Mouse (Mus musculus) intestine, embryonic 14.5 days (tissue): Measurements from ENCODE around the gene Dpm2. TPM values are rescaled to one million over a fixed set of nuclear protein-coding genes. Genes with fewer than 3 reads are reported as not detected.
A peak's percentile ranks its signal among the peaks of the same experiment; 100 is the strongest.

Experiments used
- ATAC-seq: fragments of 200-750 bp; cut with Nextera tagmentation; replicated peaks from 2 replicates; pipeline ENCODE4 v1.8.0; 2017; ENCODE audit warnings: low read depth, moderate number of reproducible peaks, moderate TSS enrichment, moderate library complexity; ENCODE audit not compliant: low FRiP score, low TSS enrichment
- DNase-seq: peaks from one replicate; pipeline ENCODE4 v3.0.0-alpha.2; 2018; ENCODE audit warnings: low spot score
- H3K27ac ChIP-seq: fragments of 300-500 bp; sonication (generic); 2 replicates; pipeline ENCODE4 v1.5.1; 2014; ENCODE audit warnings: low read depth, mild to moderate bottlenecking, control low read depth
- H3K27me3 ChIP-seq: fragments of 300-500 bp; sonication (generic); replicated peaks from 2 replicates; pipeline ENCODE4 v1.6.1; 2014; ENCODE audit warnings: low read length, control low read depth; ENCODE audit not compliant: control insufficient read depth, insufficient read depth
- H3K36me3 ChIP-seq: fragments of 300-500 bp; sonication (generic); 2 replicates; pipeline ENCODE4 v1.6.1; 2014; ENCODE audit warnings: low read length, control low read depth; ENCODE audit not compliant: control insufficient read depth, insufficient read depth
- H3K4me1 ChIP-seq: fragments of 300-500 bp; sonication (generic); replicated peaks from 2 replicates; pipeline ENCODE4 v1.6.1; 2014; ENCODE audit warnings: low read length, control low read depth, mixed read lengths; ENCODE audit not compliant: control insufficient read depth, insufficient read depth
- H3K4me2 ChIP-seq: fragments of 300-500 bp; sonication (generic); 2 replicates; pipeline ENCODE4 v1.6.1; 2014; ENCODE audit warnings: low read length
- H3K4me3 ChIP-seq: fragments of 300-500 bp; sonication (generic); 2 replicates; pipeline ENCODE4 v1.5.1; 2014; ENCODE audit warnings: low read depth, low read length, control low read depth, mixed read lengths
- H3K9ac ChIP-seq: fragments of 300-500 bp; sonication (generic); 2 replicates; pipeline ENCODE4 v1.6.1; 2014; ENCODE audit warnings: mild to moderate bottlenecking, low read length
- H3K9me3 ChIP-seq: fragments of 300-500 bp; sonication (generic); 2 replicates; pipeline ENCODE4 v1.6.1; 2016; ENCODE audit warnings: low read length, control low read depth; ENCODE audit not compliant: control insufficient read depth
- WGBS: fragments of 180-500 bp; shearing (Covaris S2); extraction: QIAGEN DNeasy Blood & Tissue Kit; methylation state at CpG from one replicate; pipeline ENCODE4 v1.1.7; 2014; 5-methylcytosine and 5-hydroxymethylcytosine counted together
- polyA plus RNA-seq: library from polyadenylated mRNA; unstranded; fragments of >200 nt; fragmentation: Nextera tagmentation; extraction: Ambion mirVana; gene quantifications from 2 replicates; pipeline ENCODE4 v1.2.1, GENCODE M21; 2014

The Dpm2 gene
- polyA plus RNA-seq, 1 experiment from 2014 or later: 118 TPM

- Histone ChIP-seq H3K4me1 (peaks cover 30% of the 10 kb centered on the region), H3K4me3 (no peak overlapping the region), H3K9ac (no peak overlapping the region), H3K27me3 (no peaks in the 10 kb centered on the region), H3K9me3 (no peaks in the 10 kb centered on the region), H3K4me2 (no peak overlapping the region), H3K36me3 (0 out of 2 replicates have a peak, but pooled peaks cover 5% of the 10 kb centered on the region), H3K27ac (no peak overlapping the region)
- ATAC-seq: no peak
- 88% methylated on average over 2 of the region's 2 CpGs for WGBS
- DNase-seq: no peak
Measured at GRCm38 (mm10) chr2:32541333-32541908, 29.2 kb upstream of the Dpm2 start.

GRCm38 (mm10) chr2:32541986-32542573, 28.6 kb upstream of the Dpm2 start:
- Histone ChIP-seq H3K27ac (no peak overlapping the region), H3K9ac (no peak overlapping the region), H3K36me3 (0 out of 2 replicates have a peak, but pooled peaks cover 5% of the 10 kb centered on the region), H3K4me1 (peaks cover 23% of the 10 kb centered on the region), H3K9me3 (no peaks in the 10 kb centered on the region), H3K4me2 (no peak overlapping the region), H3K27me3 (no peaks in the 10 kb centered on the region), H3K4me3 (no peak overlapping the region)
- 85% methylated on average over 4 of the region's 4 CpGs for WGBS
- no peak for DNase-seq
- ATAC-seq: no peak

- Histone ChIP-seq H3K9me3 (no peaks in the 10 kb centered on the region), H3K27ac (no peak overlapping the region), H3K36me3 (0 out of 2 replicates have a peak, but pooled peaks cover 5% of the 10 kb centered on the region), H3K4me2 (no peak overlapping the region), H3K9ac (no peak overlapping the region), H3K4me3 (no peak overlapping the region), H3K27me3 (no peaks in the 10 kb centered on the region), H3K4me1 (peaks cover 15% of the 10 kb centered on the region)
- no peak for DNase-seq
- no peak for ATAC-seq
- 89% methylated on average over 3 of the region's 3 CpGs for WGBS
Measured at GRCm38 (mm10) chr2:32543031-32543449, 27.6 kb upstream of the Dpm2 start.

GRCm38 (mm10) chr2:32546951-32547350, 23.7 kb upstream of the Dpm2 start:
- Histone ChIP-seq H3K27ac (no peak overlapping the region), H3K36me3 (0 out of 2 replicates have a peak, but pooled peaks cover 5% of the 10 kb centered on the region), H3K9ac (no peak overlapping the region), H3K4me2 (no peak overlapping the region), H3K4me1 (peaks cover 14% of the 10 kb centered on the region), H3K4me3 (no peak overlapping the region), H3K27me3 (no peaks in the 10 kb centered on the region), H3K9me3 (no peaks in the 10 kb centered on the region)
- WGBS: 96% methylated on average over 1 of the region's 1 CpGs
- ATAC-seq: no peak
- DNase-seq: no peak

GRCm38 (mm10) chr2:32547380-32547779, 23.3 kb upstream of the Dpm2 start:
- no peaks in the 10 kb centered on the region for H3K9me3 ChIP-seq
- H3K36me3 ChIP-seq: 0 out of 2 replicates have a peak, but pooled peaks cover 5% of the 10 kb centered on the region
- no peaks in the 10 kb centered on the region for H3K27me3 ChIP-seq
- H3K4me2 ChIP-seq: no peak overlapping the region
- H3K4me1 ChIP-seq: peaks cover 14% of the 10 kb centered on the region
- no peak for ATAC-seq
- H3K9ac ChIP-seq: no peak overlapping the region
- no peak overlapping the region for H3K27ac ChIP-seq
- WGBS: 77% methylated on average over 5 of the region's 5 CpGs
- H3K4me3 ChIP-seq: no peak overlapping the region
- DNase-seq: no peak

- no peak overlapping the region for H3K4me3 ChIP-seq
- ATAC-seq (no peak), DNase-seq (no peak)
- H3K4me1 ChIP-seq: peaks cover 14% of the 10 kb centered on the region
- no peaks in the 10 kb centered on the region for H3K9me3 ChIP-seq
- H3K27ac ChIP-seq: no peak overlapping the region
- H3K9ac ChIP-seq: no peak overlapping the region
- 0 out of 2 replicates have a peak, but pooled peaks cover 5% of the 10 kb centered on the region for H3K36me3 ChIP-seq
- H3K27me3 ChIP-seq: no peaks in the 10 kb centered on the region
- H3K4me2 ChIP-seq: no peak overlapping the region
- WGBS: 89% methylated on average over 7 of the region's 7 CpGs
Measured at GRCm38 (mm10) chr2:32547964-32548739, 22.5 kb upstream of the Dpm2 start.

GRCm38 (mm10) chr2:32549171-32549570, 21.5 kb upstream of the Dpm2 start:
- Histone ChIP-seq H3K9ac (no peak overlapping the region), H3K27me3 (no peaks in the 10 kb centered on the region), H3K9me3 (no peaks in the 10 kb centered on the region), H3K4me1 (peaks cover 14% of the 10 kb centered on the region), H3K4me2 (no peak overlapping the region), H3K4me3 (no peak overlapping the region), H3K27ac (no peak overlapping the region), H3K36me3 (0 out of 2 replicates have a peak, but pooled peaks cover 5% of the 10 kb centered on the region)
- 69% methylated on average over 9 of the region's 9 CpGs for WGBS
- DNase-seq (no peak), ATAC-seq (no peak)

- DNase-seq (no peak), ATAC-seq (no peak)
- Histone ChIP-seq H3K4me3 (no peak overlapping the region), H3K27ac (0 out of 2 replicates have a peak overlapping the region, but pooled peaks have one; percentile 14), H3K36me3 (0 out of 2 replicates have a peak, but pooled peaks cover 5% of the 10 kb centered on the region), H3K4me2 (no peak overlapping the region), H3K4me1 (peaks cover 14% of the 10 kb centered on the region), H3K9ac (no peak overlapping the region), H3K27me3 (no peaks in the 10 kb centered on the region), H3K9me3 (no peaks in the 10 kb centered on the region)
- WGBS: 48% methylated on average over 6 of the region's 6 CpGs
Measured at GRCm38 (mm10) chr2:32549764-32550163, 20.9 kb upstream of the Dpm2 start.
